Mouse (Mus musculus) left cerebral cortex, adult 11 months (tissue): ENCODE measurements around the gene Jarid2.
"Not testable (repeated sequence)": the region's sequence is repeated elsewhere in the genome, so short reads cannot be mapped to it uniquely, and the experiment has no call there.

ENCODE experiments used
- DNase-seq: peaks from one replicate; pipeline ENCODE4 v3.0.0; 2022; ENCODE audit warnings: low spot score

The Jarid2 gene

GRCm38 (mm10) chr13:44729424-44729971 lies at the start of gene Jarid2:
TSS of gene Jarid2 (plus strand) at chr13:44729474.
- no peak for DNase-seq

- no peak for DNase-seq
Observed at GRCm38 (mm10) chr13:44681051-44681450, 48.2 kb upstream of the Jarid2 start.

GRCm38 (mm10) chr13:44688140-44688539 lies 41.1 kb upstream of the Jarid2 start:
- no peak for DNase-seq

GRCm38 (mm10) chr13:44697628-44698027 lies 31.6 kb upstream of the Jarid2 start:
- no peak for DNase-seq

GRCm38 (mm10) chr13:44704036-44704801 lies 25.1 kb upstream of the Jarid2 start:
- DNase-seq = no peak

GRCm38 (mm10) chr13:44705031-44705742 lies 24.1 kb upstream of the Jarid2 start:
- DNase-seq = no peak

- no peak for DNase-seq
Observed at GRCm38 (mm10) chr13:44705743-44706044, 23.6 kb upstream of the Jarid2 start.

GRCm38 (mm10) chr13:44706206-44706915 lies 22.9 kb upstream of the Jarid2 start:
- no peak for DNase-seq

- DNase-seq = no peak
Observed at GRCm38 (mm10) chr13:44707176-44707575, 22.1 kb upstream of the Jarid2 start.

- no peak for DNase-seq
Observed at GRCm38 (mm10) chr13:44708336-44709017, 20.8 kb upstream of the Jarid2 start.

GRCm38 (mm10) chr13:44709747-44710480 lies 19.4 kb upstream of the Jarid2 start:
- no peak for DNase-seq

- DNase-seq = no peak
Observed at GRCm38 (mm10) chr13:44711062-44711461, 18.2 kb upstream of the Jarid2 start.

- no peak for DNase-seq
Observed at GRCm38 (mm10) chr13:44711882-44712281, 17.4 kb upstream of the Jarid2 start.

- DNase-seq = no peak
Observed at GRCm38 (mm10) chr13:44715187-44715885, 13.9 kb upstream of the Jarid2 start.

GRCm38 (mm10) chr13:44717838-44718237 lies 11.4 kb upstream of the Jarid2 start:
- DNase-seq = no peak

GRCm38 (mm10) chr13:44718465-44718864 lies 10.8 kb upstream of the Jarid2 start:
- DNase-seq = not testable (repeated sequence)

- no peak for DNase-seq
Observed at GRCm38 (mm10) chr13:44720094-44720493, 9.2 kb upstream of the Jarid2 start.

- no peak for DNase-seq
Observed at GRCm38 (mm10) chr13:44721891-44722547, 7.3 kb upstream of the Jarid2 start.

GRCm38 (mm10) chr13:44723522-44723921 lies 5.8 kb upstream of the Jarid2 start:
- not testable (repeated sequence) for DNase-seq
